Mouse (Mus musculus) liver, embryonic 11.5 days (tissue): ENCODE measurements around the gene Ptprh. TPM values are rescaled to one million over a fixed set of nuclear protein-coding genes. Genes with fewer than 3 reads are reported as not detected.
"Not testable (repeated sequence)": the region's sequence is repeated elsewhere in the genome, so short reads cannot be mapped to it uniquely, and the experiment has no call there.

ENCODE experiments used
- ATAC-seq: fragments of 200-750 bp; cut with Nextera tagmentation; replicated peaks from 2 replicates; pipeline ENCODE4 v1.8.0; 2017; ENCODE audit warnings: moderate number of reproducible peaks, mild to moderate bottlenecking, moderate TSS enrichment, moderate library complexity; ENCODE audit not compliant: low FRiP score
- DNase-seq: peaks from one replicate; pipeline ENCODE4 v3.0.0-alpha.2; 2017; ENCODE audit warnings: low spot score
- H3K27ac ChIP-seq: fragments of 300-500 bp; sonication (generic); 2 replicates; pipeline ENCODE4 v1.5.1; 2014; ENCODE audit warnings: mild to moderate bottlenecking, low read depth, low read length, control low read depth
- H3K27me3 ChIP-seq: fragments of 300-500 bp; sonication (generic); replicated peaks from 2 replicates; pipeline ENCODE4 v1.6.1; 2014; ENCODE audit warnings: low read length, mixed read lengths; ENCODE audit not compliant: control insufficient read depth, insufficient read depth
- H3K36me3 ChIP-seq: fragments of 300-500 bp; sonication (generic); 2 replicates; pipeline ENCODE4 v1.6.1; 2014; ENCODE audit warnings: mild to moderate bottlenecking, low read length, moderate library complexity, mixed read lengths; ENCODE audit not compliant: control insufficient read depth, insufficient read depth
- H3K4me1 ChIP-seq: fragments of 300-500 bp; sonication (generic); replicated peaks from 2 replicates; pipeline ENCODE4 v1.6.1; 2014; ENCODE audit warnings: low read length, mixed read lengths; ENCODE audit not compliant: control insufficient read depth, insufficient read depth
- H3K4me2 ChIP-seq: fragments of 300-500 bp; sonication (generic); 2 replicates; pipeline ENCODE4 v1.6.1; 2014; ENCODE audit warnings: mild to moderate bottlenecking, control low read depth, moderate library complexity
- H3K4me3 ChIP-seq: fragments of 300-500 bp; sonication (generic); 2 replicates; pipeline ENCODE4 v1.5.1; 2014; ENCODE audit warnings: low read depth, low read length, control low read depth
- H3K9ac ChIP-seq: fragments of 300-500 bp; sonication (generic); 2 replicates; pipeline ENCODE4 v1.6.1; 2014; ENCODE audit warnings: low read depth, low read length, control low read depth
- H3K9me3 ChIP-seq: fragments of 300-500 bp; sonication (generic); 2 replicates; pipeline ENCODE4 v1.6.1; 2016; ENCODE audit warnings: low read length, inconsistent platforms, mixed read lengths; ENCODE audit not compliant: control insufficient read depth
- WGBS: fragments of 180-500 bp; shearing (Covaris S2); extraction: QIAGEN DNeasy Blood & Tissue Kit; methylation state at CpG from one replicate; pipeline ENCODE4 v1.1.7; 2014; 5-methylcytosine and 5-hydroxymethylcytosine counted together
- polyA plus RNA-seq: library from polyadenylated mRNA; unstranded; fragments of >200 nt; fragmentation: Nextera tagmentation; extraction: Ambion mirVana; gene quantifications from 2 replicates; pipeline ENCODE4 v1.2.1, GENCODE M21; 2014

Gene Ptprh
- polyA plus RNA-seq, 1 experiment from 2014 or later, result not detected

DNA sequence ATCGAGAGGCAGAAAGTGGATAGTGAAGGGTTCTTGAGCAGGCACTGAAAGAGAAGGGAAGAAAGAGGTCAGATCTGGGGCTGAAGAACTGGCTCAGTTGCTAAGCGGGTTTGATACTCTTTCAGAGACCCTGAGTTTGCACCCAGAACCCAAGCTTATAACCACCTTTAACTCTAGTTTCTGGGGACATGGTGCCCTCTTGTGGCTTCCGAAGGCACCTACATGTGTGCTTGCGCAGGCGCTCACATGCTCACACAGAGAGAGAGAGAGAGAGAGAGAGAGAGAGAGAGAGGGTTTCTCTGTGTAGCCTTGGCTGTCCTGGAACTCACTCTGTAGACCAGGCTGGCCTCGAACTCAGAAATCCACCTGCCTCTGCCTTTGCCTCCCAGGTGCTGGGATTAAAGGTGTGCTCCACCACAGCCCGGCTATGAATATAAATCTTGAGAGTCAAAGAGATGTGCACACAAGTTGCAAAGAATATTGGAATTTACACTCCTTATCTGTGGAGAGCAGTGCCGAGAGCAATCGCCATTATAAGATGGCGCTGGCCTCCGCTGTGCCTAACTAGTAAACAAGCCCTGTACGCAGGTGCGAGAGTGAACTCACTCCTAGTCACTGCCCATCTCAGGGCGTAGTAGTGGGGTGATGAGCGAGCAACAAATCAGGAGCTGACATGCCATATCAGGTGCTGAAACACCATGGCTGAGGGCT, 79.5 kb downstream of the Ptprh start, which contains the start of gene Tnni3:
Gene Tnni3, minus strand, starts transcription at position 18 of the 711 bp plus-strand sequence.
- H3K36me3 ChIP-seq, H3K4me3 ChIP-seq, H3K9me3 ChIP-seq, H3K4me2 ChIP-seq, H3K27me3 ChIP-seq, DNase-seq, H3K27ac ChIP-seq, H3K9ac ChIP-seq: not testable (repeated sequence)
- ATAC-seq, result peak; percentile 42; the same call in 1 of the 2 replicates
- WGBS, result 64% methylated on average over 15 of the region's 15 CpGs
- H3K4me1 ChIP-seq, result peaks cover 11% of the 10 kb centered on the region

- H3K36me3 ChIP-seq, result no peaks in the 10 kb centered on the region
- H3K27ac ChIP-seq, result no peak overlapping the region
- no peak overlapping the region for H3K4me3 ChIP-seq
- H3K27me3 ChIP-seq, result peaks cover 4% of the 10 kb centered on the region; the same call in 1 of the 2 replicates
- DNase-seq, result peak; percentile 32
- no peak for ATAC-seq
- no peak overlapping the region for H3K4me2 ChIP-seq
- peaks cover 11% of the 10 kb centered on the region for H3K4me1 ChIP-seq
- WGBS, result 81% methylated on average over 33 of the region's 33 CpGs
- H3K9me3 ChIP-seq, result no peaks in the 10 kb centered on the region
- H3K9ac ChIP-seq, result no peak overlapping the region
Measured at GRCm38 (mm10) chr7:4523205-4524130, 80.4 kb downstream of the Ptprh start.

DNA sequence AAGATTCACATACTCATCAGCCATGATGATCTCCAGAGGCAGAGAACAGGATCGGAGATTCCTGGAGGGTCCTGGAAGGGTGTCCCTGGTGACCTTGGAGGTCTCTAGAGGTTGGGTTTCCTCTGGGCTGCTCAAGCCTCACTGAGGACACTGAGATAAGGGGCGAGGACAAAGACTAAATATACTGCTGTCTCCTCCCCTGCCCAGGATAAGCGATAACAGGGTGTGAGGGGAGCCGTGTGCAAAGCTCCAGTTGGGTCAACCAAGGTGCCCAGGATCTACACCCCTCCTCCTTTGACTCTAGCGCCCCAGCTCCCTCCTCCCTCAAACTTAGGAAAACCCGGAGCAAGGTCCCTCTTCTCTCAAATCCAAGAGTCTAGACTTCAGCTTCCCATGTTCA, 81.5 kb downstream of the Ptprh start:
- H3K4me3 ChIP-seq, result no peak overlapping the region
- ATAC-seq, result no peak
- 53% methylated on average over 6 of the region's 6 CpGs for WGBS
- DNase-seq, result peak; percentile 29
- H3K36me3 ChIP-seq, result no peaks in the 10 kb centered on the region
- H3K4me1 ChIP-seq, result peaks cover 11% of the 10 kb centered on the region
- H3K4me2 ChIP-seq, result no peak overlapping the region
- no peaks in the 10 kb centered on the region for H3K9me3 ChIP-seq
- no peak overlapping the region for H3K9ac ChIP-seq
- peaks cover 4% of the 10 kb centered on the region; the same call in 1 of the 2 replicates for H3K27me3 ChIP-seq
- no peak overlapping the region for H3K27ac ChIP-seq

DNA sequence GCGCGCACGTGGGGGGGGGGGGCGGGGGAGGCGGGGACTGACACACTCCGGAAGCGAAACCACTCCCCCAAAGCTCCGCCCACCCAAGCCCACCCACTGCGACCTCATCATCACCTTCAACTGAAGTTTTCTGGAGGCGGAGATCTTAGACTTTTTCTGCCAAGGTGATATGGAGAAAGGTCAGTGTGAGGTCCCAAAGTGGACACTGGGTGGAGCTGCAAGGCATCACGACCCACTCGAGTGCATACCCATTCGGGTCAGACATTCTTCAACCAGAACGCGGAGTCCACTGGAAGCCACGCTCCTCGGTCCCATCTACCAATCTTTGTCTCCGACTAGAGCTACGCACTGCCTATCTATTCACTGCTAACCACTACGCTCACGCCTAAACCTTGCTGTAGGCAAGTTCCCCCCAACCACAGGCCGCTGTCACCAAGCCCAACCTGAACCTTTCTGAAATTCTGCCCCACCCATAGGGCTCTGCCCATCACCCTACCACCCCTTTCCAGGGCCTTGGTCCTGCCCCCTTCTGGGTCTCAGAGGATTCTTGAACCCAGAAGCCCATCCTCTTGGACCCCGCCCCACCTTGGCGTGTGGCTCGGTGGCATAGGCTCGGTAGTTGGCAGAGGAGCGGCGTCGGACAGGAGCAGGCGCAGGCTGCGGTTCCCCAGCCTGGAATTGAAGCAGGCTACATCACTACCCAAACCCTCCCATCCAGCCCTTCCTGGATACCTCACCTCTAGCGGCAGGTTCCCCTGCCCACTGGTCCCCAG, 82.4 kb downstream of the Ptprh start:
- Histone ChIP-seq H3K36me3 (no peaks in the 10 kb centered on the region), H3K9ac (no peak overlapping the region), H3K27me3 (peaks cover 4% of the 10 kb centered on the region; the same call in 1 of the 2 replicates), H3K4me3 (peak overlapping the region; percentile 11), H3K4me1 (peaks cover 10% of the 10 kb centered on the region), H3K4me2 (peak overlapping the region; percentile 60), H3K9me3 (no peaks in the 10 kb centered on the region), H3K27ac (no peak overlapping the region)
- DNase-seq (no peak), ATAC-seq (no peak)
- 25% methylated on average over 30 of the region's 32 CpGs for WGBS

DNA sequence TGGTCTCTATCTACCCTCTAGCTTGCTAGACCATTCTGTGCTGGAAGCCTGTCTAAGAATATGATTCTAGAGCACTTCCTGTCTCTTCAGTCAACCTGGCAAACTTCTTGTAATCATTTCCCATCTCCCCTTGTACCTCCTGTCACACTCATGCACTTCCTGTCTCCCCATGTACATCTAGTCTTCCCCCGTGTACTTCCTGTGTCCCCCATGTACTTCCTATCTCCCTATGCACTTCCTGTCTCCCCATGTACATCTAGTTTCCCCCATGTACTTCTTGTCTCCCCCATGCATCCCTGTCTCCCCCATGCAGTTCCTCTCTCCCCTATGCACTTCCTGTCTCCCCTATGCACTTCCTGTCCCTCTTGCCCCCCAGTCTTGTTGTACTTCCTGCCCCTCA, 85.4 kb downstream of the Ptprh start:
- Histone ChIP-seq H3K27ac (0 out of 2 replicates have a peak overlapping the region, but pooled peaks have one; percentile 3), H3K4me2 (no peak overlapping the region), H3K4me1 (peaks cover 19% of the 10 kb centered on the region), H3K27me3 (peaks cover 4% of the 10 kb centered on the region; the same call in 1 of the 2 replicates), H3K4me3 (no peak overlapping the region), H3K9ac (no peak overlapping the region), H3K36me3 (no peaks in the 10 kb centered on the region), H3K9me3 (no peaks in the 10 kb centered on the region)
- no peak for ATAC-seq
- 34% methylated on average over 1 of the region's 1 CpGs for WGBS
- DNase-seq, result no peak

DNA sequence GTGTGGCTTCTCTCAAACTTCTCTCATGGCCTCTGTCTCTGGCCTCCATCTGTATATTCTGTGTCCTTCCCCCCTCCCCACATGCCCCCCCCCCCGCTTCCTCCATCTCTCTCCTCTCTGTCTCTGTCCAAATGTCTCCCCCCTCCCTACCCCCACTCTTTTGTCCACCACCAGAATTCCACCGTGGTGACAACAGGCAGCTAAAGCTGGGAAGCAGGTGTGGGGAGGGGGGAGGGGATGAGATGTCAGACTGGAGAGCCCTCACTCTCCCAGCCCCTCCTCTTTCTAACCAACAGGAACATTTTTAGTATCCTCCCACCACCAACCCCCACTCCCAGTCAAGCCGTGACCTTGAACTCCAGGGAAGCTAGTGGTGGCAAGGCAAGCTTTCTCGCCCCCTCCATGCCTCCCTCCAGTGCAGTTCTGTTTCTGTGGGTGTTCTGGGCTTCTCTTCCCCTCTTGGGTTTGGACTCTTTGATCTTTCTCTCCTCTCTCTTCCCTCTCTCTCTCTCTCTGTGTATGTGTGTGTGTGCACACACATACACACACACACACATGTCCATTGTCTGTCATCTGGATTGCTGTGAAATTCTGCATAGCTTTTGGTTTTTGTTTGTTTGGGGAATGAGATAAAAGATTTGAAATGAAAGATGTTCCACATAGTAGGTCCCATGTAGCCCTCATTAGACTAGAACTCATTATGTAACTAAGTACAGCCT, 87.3 kb downstream of the Ptprh start, which contains the start of gene Tnnt1:
Gene Tnnt1, minus strand, starts transcription at position 51 of the 719 bp plus-strand sequence.
- Histone ChIP-seq H3K9me3 (no peaks in the 10 kb centered on the region), H3K4me3 (no peak within 1 kb of the TSS), H3K36me3 (no peaks in the 10 kb centered on the region), H3K4me1 (peaks cover 14% of the 10 kb centered on the region), H3K9ac (no peak within 1 kb of the TSS), H3K27ac (no peak within 1 kb of the TSS), H3K4me2 (no peak within 1 kb of the TSS), H3K27me3 (peaks cover 4% of the 10 kb centered on the region; the same call in 1 of the 2 replicates)
- ATAC-seq (no peak), DNase-seq (no peak)
- 15% methylated on average over 4 of the region's 4 CpGs for WGBS

- DNase-seq (no peak), ATAC-seq (no peak)
- no peaks in the 10 kb centered on the region for H3K9me3 ChIP-seq
- no peak overlapping the region for H3K9ac ChIP-seq
- no peak overlapping the region for H3K27ac ChIP-seq
- 73% methylated on average over 6 of the region's 6 CpGs for WGBS
- H3K27me3 ChIP-seq, result peaks cover 4% of the 10 kb centered on the region; the same call in 1 of the 2 replicates
- H3K4me1 ChIP-seq, result peaks cover 14% of the 10 kb centered on the region
- H3K4me2 ChIP-seq, result no peak overlapping the region
- no peak overlapping the region for H3K4me3 ChIP-seq
- H3K36me3 ChIP-seq, result no peaks in the 10 kb centered on the region
Measured at GRCm38 (mm10) chr7:4515853-4516252, 88.0 kb downstream of the Ptprh start.
